Mouse (Mus musculus) testis, adult 2 months (tissue): Measurements from ENCODE around the gene Gmppb.

ENCODE experiments used
- CTCF ChIP-seq: fragments of 200-500 bp; IDR thresholded peaks from 2 replicates; pipeline ENCODE4 v1.5.1; 2012; ENCODE audit warnings: low read depth, mild to moderate bottlenecking, inconsistent platforms, low read length, moderate library complexity; ENCODE audit not compliant: control insufficient read depth, insufficient read depth, insufficient replicate concordance
- POLR2A ChIP-seq: fragments of 200-500 bp; IDR thresholded peaks from 2 replicates; pipeline ENCODE4 v1.6.1; 2012; ENCODE audit warnings: low read depth, mild to moderate bottlenecking, inconsistent platforms, low read length, moderate library complexity; ENCODE audit not compliant: control insufficient read depth

DNA sequence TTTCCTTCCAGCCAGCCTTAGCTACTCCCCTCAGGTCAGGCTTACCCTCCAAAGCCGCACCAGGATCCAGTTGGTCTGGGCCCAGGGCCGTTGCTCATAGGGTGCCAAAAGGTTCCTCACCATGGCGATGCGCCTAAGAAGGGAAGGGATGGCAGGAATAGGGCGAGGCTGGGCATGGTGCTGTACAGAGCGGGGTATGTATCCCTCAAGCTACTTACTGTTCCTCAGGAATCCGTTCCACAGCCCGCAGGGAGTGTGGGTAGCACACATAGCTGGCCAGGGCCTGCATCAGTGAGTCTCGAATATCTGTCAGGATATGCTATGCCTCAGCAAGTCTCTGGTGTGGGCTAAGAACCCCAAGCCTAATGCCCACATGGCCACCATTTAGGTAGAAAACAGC lies 9.2 kb downstream of the Gmppb start:
- TF ChIP-seq CTCF = no peak
- no peak for TF ChIP-seq POLR2A
